Mouse (Mus musculus): ENCODE data around the gene Zfr. TPM values are rescaled to one million over a fixed set of nuclear protein-coding genes. Genes with fewer than 3 reads are reported as not detected.
"Not testable (repeated sequence)": the region's sequence is repeated elsewhere in the genome, so short reads cannot be mapped to it uniquely, and the experiment has no call there.

The Zfr gene
- total and polyA plus RNA-seq, 3 experiments = 47.5 to 89.8 (median 84.9) TPM

DNA sequence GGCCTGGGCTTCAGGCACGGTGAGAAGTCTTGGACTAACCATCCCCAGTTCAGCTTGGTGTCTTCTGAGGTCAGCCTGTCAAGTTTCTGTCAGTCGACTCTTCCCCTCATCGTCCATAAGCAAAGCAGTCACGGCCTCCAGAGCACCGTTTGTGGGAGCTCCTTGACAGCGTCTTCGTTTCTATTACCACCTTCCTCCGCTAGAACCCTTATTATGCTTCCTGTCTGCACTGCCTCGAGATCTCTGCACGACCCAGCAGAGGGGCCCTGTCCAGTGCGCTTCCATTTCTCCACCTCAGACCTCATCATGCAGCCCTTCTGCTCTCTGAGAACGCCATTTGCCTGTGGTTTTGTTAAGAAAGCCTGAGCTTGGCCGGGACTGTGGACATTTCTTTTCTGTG, 99.2 kb downstream of the Zfr start:
- no peaks in the 10 kb centered on the region for H3K9me3 ChIP-seq (replicated peaks; ENCODE audit: low read length)
- 0 out of 2 replicates have a peak overlapping the region, but pooled peaks have one; percentile 7 for H3K9ac ChIP-seq (ENCODE audit: insufficient read depth, low read depth)
- peaks cover 17% of the 10 kb centered on the region for H3K79me2 ChIP-seq (replicated peaks; ENCODE audit: control insufficient read depth, extremely low read depth, insufficient read depth, poor library complexity, severe bottlenecking)
- dilution Hi-C loops (cut with MboI; ENCODE audit: extremely low pct_ligation_motif_present, extremely low pct_unique_long_range_greater_than_20kb, low sequenced_read_pairs) (no loop called here), in situ Hi-C loops (cut with MboI; ENCODE audit: low pct_ligation_motif_present, low pct_unique_long_range_greater_than_20kb, low sequenced_read_pairs) (no loop called here)
- H3K4me3 ChIP-seq (replicated peaks in 1 of 3; ENCODE audit: low read depth in 2 of 3, low read length in 2 of 3, poor library complexity in 1 of 3) = no peak overlapping the region
- H3K4me1 ChIP-seq (ENCODE audit: control insufficient read depth in 1 of 2, insufficient read depth in 2 of 2) = peaks cover 34 to 54% of the 10 kb centered on the region in 2 experiments
- H3K27me3 ChIP-seq (replicated peaks) = no peaks in the 10 kb centered on the region
- peak; percentile 74 for DNase-seq (ENCODE audit: extremely low read depth)
- TF ChIP-seq BHLHE40 (IDR thresholded peaks at IDR 0.05; ENCODE audit: low read depth, low read length) (peak; percentile 47; the same call in 1 of the 2 replicates), NRF1 (IDR thresholded peaks at IDR 0.05; ENCODE audit: low read depth, low read length) (no peak), HCFC1 (IDR thresholded peaks at IDR 0.05; ENCODE audit: low read depth, low read length) (no peak), ZNF384 (IDR thresholded peaks at IDR 0.05; ENCODE audit: low read depth, low read length) (no peak), JUND (conservative IDR thresholded peaks at IDR 0.05; ENCODE audit: low read depth, low read length) (no peak), TBP (conservative IDR thresholded peaks at IDR 0.05; ENCODE audit: low read depth, low read length) (no peak), ZMIZ1 (IDR thresholded peaks at IDR 0.05; ENCODE audit: low read depth, low read length) (no peak), SIN3A (IDR thresholded peaks at IDR 0.05; ENCODE audit: low read length) (0 out of 2 replicates have a peak, but pooled peaks have one; percentile 1), ETS1 (conservative IDR thresholded peaks at IDR 0.05; ENCODE audit: low read depth, low read length) (no peak), SMC3 (IDR thresholded peaks at IDR 0.05; ENCODE audit: low read depth, low read length) (no peak), ELF1 (IDR thresholded peaks at IDR 0.05; ENCODE audit: low read depth, low read length) (0 out of 2 replicates have a peak, but pooled peaks have one; percentile 41), IRF4 (IDR thresholded peaks at IDR 0.05; ENCODE audit: low read depth, low read length) (no peak), MXI1 (IDR thresholded peaks at IDR 0.05; ENCODE audit: low read depth, low read length) (peak; percentile 31; the same call in 1 of the 2 replicates), EP300 (IDR thresholded peaks at IDR 0.05; ENCODE audit: low read length) (no peak), CTCF (conservative IDR thresholded peaks at IDR 0.05 in 1 of 2, IDR thresholded peaks at IDR 0.05 in 1 of 2; ENCODE audit: low read depth in 2 of 2, low read length in 2 of 2) (no peak), UBTF (IDR thresholded peaks at IDR 0.05; ENCODE audit: low read depth, low read length) (0 out of 2 replicates have a peak, but pooled peaks have one; percentile 59), NELFE (IDR thresholded peaks at IDR 0.05; ENCODE audit: low read depth, low read length) (no peak), RCOR1 (conservative IDR thresholded peaks at IDR 0.05; ENCODE audit: low read depth, low read length) (no peak), GABPA (IDR thresholded peaks at IDR 0.05; ENCODE audit: insufficient replicate concordance, low read depth, low read length) (no peak)
- H3K27ac ChIP-seq (ENCODE audit: insufficient read depth, low read depth) = peak overlapping the region; percentile 42
- H3K36me3 ChIP-seq (replicated peaks in 1 of 2; ENCODE audit: control insufficient read depth in 1 of 2, insufficient read depth in 1 of 2, low read length in 1 of 2) = peaks cover 0 to 20% of the 10 kb centered on the region in 2 experiments
- H3K4me2 ChIP-seq (ENCODE audit: insufficient read depth, low read depth, poor library complexity, severe bottlenecking) = peak overlapping the region; percentile 88

DNA sequence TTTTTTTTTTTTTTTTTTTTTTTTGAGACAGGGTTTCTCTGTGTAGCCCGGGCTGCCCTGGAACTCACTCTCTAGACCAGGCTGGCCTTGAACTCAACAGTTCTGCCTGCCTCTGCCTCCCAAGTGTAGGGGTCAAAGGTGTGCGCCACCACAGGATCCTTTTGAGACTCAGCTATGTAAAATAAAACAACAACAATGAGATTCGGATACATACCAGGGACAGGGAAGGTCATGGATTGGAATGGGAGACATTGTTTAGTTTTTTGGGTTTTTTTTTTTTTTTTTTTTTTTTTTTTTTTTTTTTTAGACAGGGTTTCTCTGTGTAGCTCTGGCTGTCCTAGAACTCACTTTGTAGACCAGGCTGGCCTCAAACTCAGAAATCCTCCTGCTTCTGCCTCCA, 99.7 kb downstream of the Zfr start:
- H3K27ac ChIP-seq (ENCODE audit: insufficient read depth, low read depth); H3K9me3 ChIP-seq (replicated peaks; ENCODE audit: low read length); dilution Hi-C loops (cut with MboI; ENCODE audit: extremely low pct_ligation_motif_present, extremely low pct_unique_long_range_greater_than_20kb, low sequenced_read_pairs); in situ Hi-C loops (cut with MboI; ENCODE audit: low pct_ligation_motif_present, low pct_unique_long_range_greater_than_20kb, low sequenced_read_pairs); H3K27me3 ChIP-seq (replicated peaks); DNase-seq (ENCODE audit: extremely low read depth); H3K4me3 ChIP-seq (replicated peaks in 1 of 3; ENCODE audit: low read depth in 2 of 3, low read length in 2 of 3, poor library complexity in 1 of 3); H3K9ac ChIP-seq (ENCODE audit: insufficient read depth, low read depth): not testable (repeated sequence)
- peaks cover 0 to 20% of the 10 kb centered on the region in 2 experiments for H3K36me3 ChIP-seq (replicated peaks in 1 of 2; ENCODE audit: control insufficient read depth in 1 of 2, insufficient read depth in 1 of 2, low read length in 1 of 2)
- TF ChIP-seq ZNF384 (IDR thresholded peaks at IDR 0.05; ENCODE audit: low read depth, low read length) = peak; percentile 79
- H3K4me1 ChIP-seq (ENCODE audit: control insufficient read depth in 1 of 2, insufficient read depth in 2 of 2) = peaks cover 34 to 56% of the 10 kb centered on the region in 2 experiments
- H3K79me2 ChIP-seq (replicated peaks; ENCODE audit: control insufficient read depth, extremely low read depth, insufficient read depth, poor library complexity, severe bottlenecking) = peaks cover 17% of the 10 kb centered on the region
- H3K4me2 ChIP-seq (ENCODE audit: insufficient read depth, low read depth, poor library complexity, severe bottlenecking) = peak overlapping the region; percentile 88; the same call in 1 of the 2 replicates
